Mouse (Mus musculus) cortical plate, adult 2 months (tissue): Measurements from ENCODE around the gene Syncrip.

Source experiments
- CTCF ChIP-seq: fragments of 200-500 bp; IDR thresholded peaks from 2 replicates; pipeline ENCODE4 v1.5.1; 2011; ENCODE audit warnings: mild to moderate bottlenecking, control low read depth, low read length; ENCODE audit not compliant: insufficient read depth; ENCODE audit errors: extremely low read depth
- POLR2A ChIP-seq: fragments of 200-500 bp; IDR thresholded peaks from 2 replicates; pipeline ENCODE4 v1.6.1; 2011; ENCODE audit warnings: mild to moderate bottlenecking, low read length, control low read depth; ENCODE audit not compliant: insufficient read depth; ENCODE audit errors: extremely low read depth

DNA sequence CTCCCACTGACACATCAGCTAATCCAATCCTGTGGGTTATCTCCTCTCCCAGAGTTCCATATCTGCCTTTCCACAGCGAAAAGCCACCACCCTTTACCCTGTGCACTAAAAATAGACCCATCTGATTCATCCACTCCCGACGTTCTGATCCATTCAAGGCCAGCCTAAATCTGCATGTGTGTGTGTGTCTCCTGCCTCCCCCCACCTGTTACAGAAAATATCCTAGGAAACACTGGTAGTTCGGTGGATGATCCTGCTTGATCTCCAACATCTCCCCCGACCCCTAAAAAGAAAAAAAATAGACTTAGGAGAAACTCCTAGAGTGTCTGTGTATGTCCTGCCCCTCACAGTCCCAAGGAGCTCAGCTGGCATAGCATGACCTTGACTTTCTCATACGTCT is 2.2 kb upstream of the Syncrip start:
- TF ChIP-seq CTCF (no peak), POLR2A (no peak)
